Mouse (Mus musculus): Measurements from ENCODE around the gene Keg1. TPM values are rescaled to one million over a fixed set of nuclear protein-coding genes. Genes with fewer than 3 reads are reported as not detected.

Keg1 gene
- polyA plus RNA-seq, 1 experiment from 2014 or later: not detected

- no peak within 1 kb of the TSS for H3K9ac ChIP-seq
- no peaks in the 10 kb centered on the region for H3K27me3 ChIP-seq
- no peak within 1 kb of the TSS for H3K27ac ChIP-seq (replicated peaks)
- no peak within 1 kb of the TSS for H3K4me2 ChIP-seq (replicated peaks)
- ATAC-seq (ENCODE audit: insufficient number of reproducible peaks, low FRiP score, low TSS enrichment, low read depth): no peak
- peaks cover 35% of the 10 kb centered on the region for H3K36me3 ChIP-seq
- no peak within 1 kb of the TSS for H3K4me3 ChIP-seq (replicated peaks)
- no peaks in the 10 kb centered on the region for H3K4me1 ChIP-seq
- H3K9me3 ChIP-seq (replicated peaks): no peaks in the 10 kb centered on the region
- WGBS: 82% methylated on average over 7 of the region's 7 CpGs
Observed at GRCm38 (mm10) chr19:12765308-12765707, 69.7 kb downstream of the Keg1 start, which contains the start of gene Cntf. TSS of gene Cntf (minus strand) at chr19:12765632.

Other genes with a start within 250 kb of the Keg1 start
- 0.68 and 0.87 TPM in 2 replicates for gene Mpeg1, start 235.0 kb upstream of the Keg1 start, polyA plus RNA-seq (2015; fragmentation: Nextera tagmentation; extraction: Ambion mirVana)
- 10.1 and 13.1 TPM in 2 replicates for gene Dtx4, start 194.3 kb upstream of the Keg1 start, polyA plus RNA-seq (2015; fragmentation: Nextera tagmentation; extraction: Ambion mirVana)
- gene Fam111a, start 150.0 kb upstream of the Keg1 start, polyA plus RNA-seq (2015; fragmentation: Nextera tagmentation; extraction: Ambion mirVana): 22.0 and 23.9 TPM in 2 replicates
- 0.13 TPM in 1 of 2 replicates, not detected in the other for gene Gm4952, start 95.8 kb upstream of the Keg1 start, polyA plus RNA-seq (2015; fragmentation: Nextera tagmentation; extraction: Ambion mirVana)
- 0.12 TPM in 1 of 2 replicates, not detected in the other for gene Glyat, start 62.5 kb upstream of the Keg1 start, polyA plus RNA-seq (2015; fragmentation: Nextera tagmentation; extraction: Ambion mirVana)
- not detected in 2 replicates for gene Olfr1442, start 25.3 kb upstream of the Keg1 start, polyA plus RNA-seq (2015; fragmentation: Nextera tagmentation; extraction: Ambion mirVana)
- gene Olfr1443, start 17.7 kb upstream of the Keg1 start, polyA plus RNA-seq (2015; fragmentation: Nextera tagmentation; extraction: Ambion mirVana): not detected in 2 replicates
- 1.3 and 1.4 TPM in 2 replicates for gene Cntf, start 69.8 kb downstream of the Keg1 start, polyA plus RNA-seq (2015; fragmentation: Nextera tagmentation; extraction: Ambion mirVana)
- 14.3 and 15.0 TPM in 2 replicates for gene Zfp91, start 100.3 kb downstream of the Keg1 start, polyA plus RNA-seq (2015; fragmentation: Nextera tagmentation; extraction: Ambion mirVana)
- gene Lpxn, start 100.4 kb downstream of the Keg1 start, polyA plus RNA-seq (2015; fragmentation: Nextera tagmentation; extraction: Ambion mirVana): 5.2 and 5.3 TPM in 2 replicates
- not detected in 2 replicates for gene Gm5244, start 150.9 kb downstream of the Keg1 start, polyA plus RNA-seq (2015; fragmentation: Nextera tagmentation; extraction: Ambion mirVana)
- not detected in 2 replicates for gene Olfr1444, start 161.5 kb downstream of the Keg1 start, polyA plus RNA-seq (2015; fragmentation: Nextera tagmentation; extraction: Ambion mirVana)
- gene Olfr1445, start 188.1 kb downstream of the Keg1 start, polyA plus RNA-seq (2015; fragmentation: Nextera tagmentation; extraction: Ambion mirVana): not detected in 2 replicates
- gene Olfr1446, start 197.7 kb downstream of the Keg1 start, polyA plus RNA-seq (2015; fragmentation: Nextera tagmentation; extraction: Ambion mirVana): 0.11 and 0.23 TPM in 2 replicates
- gene Olfr1447, start 208.0 kb downstream of the Keg1 start, polyA plus RNA-seq (2015; fragmentation: Nextera tagmentation; extraction: Ambion mirVana): 0.07 TPM in 1 of 2 replicates, not detected in the other
- gene Olfr1448, start 228.6 kb downstream of the Keg1 start, polyA plus RNA-seq (2015; fragmentation: Nextera tagmentation; extraction: Ambion mirVana): 0.09 TPM in 1 of 2 replicates, not detected in the other
- not detected in 2 replicates for gene Olfr1449, start 235.1 kb downstream of the Keg1 start, polyA plus RNA-seq (2015; fragmentation: Nextera tagmentation; extraction: Ambion mirVana)